Mouse (Mus musculus) embryo, embryonic 9.5 days (tissue): ENCODE measurements around the gene Cep97.
A peak's percentile ranks its signal among the peaks of the same experiment; 100 is the strongest.
"Not testable (repeated sequence)": the region's sequence is repeated elsewhere in the genome, so short reads cannot be mapped to it uniquely, and the experiment has no call there.

Experiments
- DNase-seq: peaks from one replicate; pipeline ENCODE4 v3.0.0-alpha.2; 2017; ENCODE audit errors: extremely low spot score

Cep97 gene

GRCm38 (mm10) chr16:55934453-55935037 lies at the start of gene Cep97:
Gene Cep97 (minus strand): TSS chr16:55934855.
- peak; percentile 94 for DNase-seq

- no peak for DNase-seq
These were observed 40.2 kb upstream of the Cep97 start for GRCm38 (mm10) chr16:55974903-55975285.

- peak; percentile 88 for DNase-seq
These were observed 39.7 kb upstream of the Cep97 start for GRCm38 (mm10) chr16:55974256-55974902.

GRCm38 (mm10) chr16:55973431-55974255 lies 39.0 kb upstream of the Cep97 start, which contains the start of gene Zbtb11:
Gene Zbtb11 (plus strand): TSS chr16:55973883.
- DNase-seq: peak; percentile 100

GRCm38 (mm10) chr16:55972626-55973201 lies 38.1 kb upstream of the Cep97 start:
- no peak for DNase-seq

GRCm38 (mm10) chr16:55971735-55972615 lies 37.3 kb upstream of the Cep97 start:
- no peak for DNase-seq

- no peak for DNase-seq
These were observed 35.8 kb upstream of the Cep97 start for GRCm38 (mm10) chr16:55970416-55970815.

GRCm38 (mm10) chr16:55969147-55969546 lies 34.5 kb upstream of the Cep97 start:
- DNase-seq: no peak

GRCm38 (mm10) chr16:55967221-55967620 lies 32.6 kb upstream of the Cep97 start:
- DNase-seq: no peak

GRCm38 (mm10) chr16:55966212-55966871 lies 31.7 kb upstream of the Cep97 start, which contains the start of gene Rpl24:
Gene Rpl24 (plus strand): TSS chr16:55966275.
- DNase-seq: peak; percentile 95

- DNase-seq: no peak
These were observed 29.7 kb upstream of the Cep97 start for GRCm38 (mm10) chr16:55964126-55964949.

GRCm38 (mm10) chr16:55963068-55963467 lies 28.4 kb upstream of the Cep97 start:
- not testable (repeated sequence) for DNase-seq

- not testable (repeated sequence) for DNase-seq
These were observed 19.5 kb upstream of the Cep97 start for GRCm38 (mm10) chr16:55954196-55954595.

- DNase-seq: no peak
These were observed 18.1 kb upstream of the Cep97 start for GRCm38 (mm10) chr16:55952771-55953170.

- DNase-seq: no peak
These were observed 17.1 kb upstream of the Cep97 start for GRCm38 (mm10) chr16:55951679-55952327.

- peak; percentile 84 for DNase-seq
These were observed 16.5 kb upstream of the Cep97 start for GRCm38 (mm10) chr16:55950946-55951678.

- no peak for DNase-seq
These were observed 15.8 kb upstream of the Cep97 start for GRCm38 (mm10) chr16:55950462-55950861.

- DNase-seq: no peak
These were observed 14.3 kb upstream of the Cep97 start for GRCm38 (mm10) chr16:55948963-55949362.
